Mouse (Mus musculus): ENCODE measurements around the gene Borcs6. TPM values are rescaled to one million over a fixed set of nuclear protein-coding genes. Genes with fewer than 3 reads are reported as not detected.

The Borcs6 gene
- polyA plus RNA-seq (2017; shearing (Covaris generic)): 1 to 10 TPM; 6.4 to 7.6 TPM

GRCm38 (mm10) chr11:69059357-69059974 is at the start of gene Borcs6:
TSS of gene Borcs6 (plus strand) at chr11:69059717.

GRCm38 (mm10) chr11:69015644-69016441 is 43.7 kb upstream of the Borcs6 start, which contains the start of gene Ctc1:
TSS of gene Ctc1 (plus strand) at chr11:69015911.

GRCm38 (mm10) chr11:69045531-69046394 is 13.8 kb upstream of the Borcs6 start, which contains the start of gene Aurkb:
TSS of gene Aurkb (plus strand) at chr11:69045647.

GRCm38 (mm10) chr11:69070590-69071222 is 11.2 kb downstream of the Borcs6 start, which contains the start of gene Tmem107:
TSS of gene Tmem107 (plus strand) at chr11:69070806.

GRCm38 (mm10) chr11:69088103-69088855 is 28.8 kb downstream of the Borcs6 start, which contains the start of gene Vamp2:
TSS of gene Vamp2 (plus strand) at chr11:69088490.

GRCm38 (mm10) chr11:69094697-69095429 is 35.3 kb downstream of the Borcs6 start, which contains the start of gene Per1:
TSS of gene Per1 (plus strand) at chr11:69095217.

Other genes with a start within 250 kb of the Borcs6 start
- gene Ndel1, start 187.9 kb upstream of the Borcs6 start, polyA plus RNA-seq (2017; shearing (Covaris generic)): 10 to 100 TPM; 58.3 to 68.8 TPM
- gene Rnf222, start 171.2 kb upstream of the Borcs6 start, polyA plus RNA-seq (2017; shearing (Covaris generic)): under 1 TPM in 1 of 2 experiments, not detected in 1; 0.13 TPM
- 100 to 1,000 TPM; 738 to 754 TPM for gene Rpl26, start 158.1 kb upstream of the Borcs6 start, polyA plus RNA-seq (2017; shearing (Covaris generic))
- gene Odf4, start 132.6 kb upstream of the Borcs6 start, polyA plus RNA-seq (2017; shearing (Covaris generic)): 1 to 10 TPM in 1 of 2 experiments, under 1 TPM in 1; 0.51 to 4.0 TPM
- gene Arhgef15, start 102.2 kb upstream of the Borcs6 start, polyA plus RNA-seq (2017; shearing (Covaris generic)): under 1 TPM; 0.19 to 0.78 TPM
- 10 to 100 TPM in 1 of 2 experiments, 1 to 10 TPM in 1; 6.6 to 12.5 TPM for gene Slc25a35, start 91.6 kb upstream of the Borcs6 start, polyA plus RNA-seq (2017; shearing (Covaris generic))
- 10 to 100 TPM; 20.6 to 25.1 TPM for gene Rangrf, start 84.5 kb upstream of the Borcs6 start, polyA plus RNA-seq (2017; shearing (Covaris generic))
- gene Pfas, start 51.3 kb upstream of the Borcs6 start, polyA plus RNA-seq (2017; shearing (Covaris generic)): 1 to 10 TPM; 3.4 to 4.0 TPM
- gene Ctc1, start 43.8 kb upstream of the Borcs6 start, polyA plus RNA-seq (2017; shearing (Covaris generic)): 10 to 100 TPM; 21.2 to 28.1 TPM
- 1 to 10 TPM; 3.4 to 5.2 TPM for gene Aurkb, start 14.1 kb upstream of the Borcs6 start, polyA plus RNA-seq (2017; shearing (Covaris generic))
- gene Tmem107, start 11.1 kb downstream of the Borcs6 start, polyA plus RNA-seq (2017; shearing (Covaris generic)): 1 to 10 TPM; 2.4 to 4.8 TPM
- 100 to 1,000 TPM; 137 to 175 TPM for gene Vamp2, start 28.8 kb downstream of the Borcs6 start, polyA plus RNA-seq (2017; shearing (Covaris generic))
- gene Per1, start 35.5 kb downstream of the Borcs6 start, polyA plus RNA-seq (2017; shearing (Covaris generic)): 10 to 100 TPM in 1 of 2 experiments, 1 to 10 TPM in 1; 4.8 to 12.0 TPM
- gene Hes7, start 60.7 kb downstream of the Borcs6 start, polyA plus RNA-seq (2017; shearing (Covaris generic)): under 1 TPM in 1 of 2 experiments, not detected in 1; 0.51 TPM
- gene 9130213A22Rik, start 62.9 kb downstream of the Borcs6 start, polyA plus RNA-seq (2017; shearing (Covaris generic)): under 1 TPM in 1 of 2 experiments, not detected in 1; 0.40 TPM
- gene Aloxe3, start 66.2 kb downstream of the Borcs6 start, polyA plus RNA-seq (2017; shearing (Covaris generic)): 1 to 10 TPM in 1 of 2 experiments, under 1 TPM in 1; 0.27 to 1.6 TPM
- gene Alox12b, start 97.3 kb downstream of the Borcs6 start, polyA plus RNA-seq (2017; shearing (Covaris generic)): under 1 TPM in 1 of 2 experiments, not detected in 1; 0.18 TPM
- 10 to 100 TPM in 1 of 2 experiments, 1 to 10 TPM in 1; 5.9 to 12.5 TPM for gene Alox8, start 138.1 kb downstream of the Borcs6 start, polyA plus RNA-seq (2017; shearing (Covaris generic))
- gene Gucy2e, start 177.3 kb downstream of the Borcs6 start, polyA plus RNA-seq (2017; shearing (Covaris generic)): under 1 TPM; 0.34 to 0.43 TPM